In the genomic region with DNA sequence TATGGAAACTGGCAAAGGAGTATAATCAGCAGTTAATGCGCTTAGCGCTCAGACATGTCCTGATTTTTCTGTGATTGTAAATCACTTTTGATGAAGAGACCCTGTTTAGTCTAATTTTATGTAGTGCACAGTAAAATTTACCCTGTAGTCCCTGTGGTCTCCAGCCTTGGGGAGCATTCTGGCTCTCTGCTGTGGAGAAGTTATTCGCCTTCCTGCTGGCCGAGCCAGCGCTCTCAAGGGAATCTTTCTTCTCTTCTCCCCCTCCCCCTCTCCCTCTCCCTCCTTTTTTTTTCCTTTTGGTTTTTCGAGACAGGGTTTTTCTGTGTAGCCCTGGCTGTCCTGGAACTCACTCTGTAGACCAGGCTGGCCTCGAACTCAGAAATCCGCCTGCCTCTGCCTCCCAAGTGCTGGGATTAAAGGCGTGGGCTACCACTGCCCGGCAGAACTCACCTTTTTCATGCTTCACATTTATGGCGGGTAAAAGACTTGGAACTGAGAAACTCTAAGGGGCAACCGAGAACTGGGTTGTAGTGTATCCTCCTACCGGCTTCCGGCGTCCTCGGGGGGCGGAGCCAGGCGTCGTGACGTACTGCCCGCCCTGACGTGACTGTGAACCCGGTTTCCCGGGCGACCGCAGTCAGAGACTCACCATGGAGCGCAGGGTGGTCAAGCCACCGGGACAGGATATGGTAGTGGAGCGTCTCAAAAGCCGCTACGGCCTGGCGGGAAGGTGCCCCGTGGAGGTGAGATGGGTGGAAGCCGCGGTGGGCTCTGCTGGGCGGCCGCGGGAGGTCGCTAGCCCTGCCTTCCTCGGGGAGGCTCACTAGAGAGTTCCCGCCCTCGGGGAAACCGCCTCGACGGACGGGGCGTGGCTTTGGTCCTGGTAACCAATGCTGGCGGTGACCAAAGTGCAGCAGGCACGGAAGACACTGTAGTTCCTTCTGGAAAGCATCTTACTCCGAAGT, we compare ENCODE assay signal across 8 mouse cellular contexts. TPM values are rescaled to one million over a fixed set of nuclear protein-coding genes. Genes with fewer than 3 reads are reported as not detected.
DNase-seq lines count a peak whose midpoint lies in the region; ATAC-seq and TF ChIP-seq lines count a peak whose summit lies in the region.

A gene (plus strand): TSS at position 629 of the 965 bp plus-strand sequence.

- TF ChIP-seq CTCF in CH12.LX (conservative IDR thresholded peaks at IDR 0.05 in 1 of 2, IDR thresholded peaks at IDR 0.05 in 1 of 2; ENCODE audit: low read depth in 2 of 2, low read length in 2 of 2): peak in 1 of 2 experiments; percentile 31; a peak in 2 of 4 replicates
- TF ChIP-seq CTCF in heart, postnatal 0 days (IDR thresholded peaks at IDR 0.05; ENCODE audit: low read depth): peak; percentile 27; the same call in 1 of the 2 replicates
- TF ChIP-seq CTCF in testis, adult 2 months (IDR thresholded peaks at IDR 0.05; ENCODE audit: control insufficient read depth, insufficient read depth, insufficient replicate concordance, low read depth, low read length): no peak

- in situ Hi-C loops in CH12.LX (cut with MboI; ENCODE audit: low pct_ligation_motif_present, low pct_unique_long_range_greater_than_20kb, low sequenced_read_pairs): no loop called here

- peak within 1 kb of the TSS; percentile 75 for H3K9ac ChIP-seq in CH12.LX (ENCODE audit: insufficient read depth, low read depth)
- H3K9ac ChIP-seq in forebrain, embryonic 12.5 days: peak within 1 kb of the TSS; percentile 60
- peak within 1 kb of the TSS; percentile 54 for H3K9ac ChIP-seq in heart, postnatal 0 days (replicated peaks; ENCODE audit: low read depth, low read length)
- H3K9ac ChIP-seq in liver, embryonic 16.5 days (ENCODE audit: low read depth, low read length): peak within 1 kb of the TSS; percentile 78
- peak within 1 kb of the TSS; percentile 73 for H3K9ac ChIP-seq in neural tube, embryonic 13.5 days

- peaks cover 0 to 7% of the 10 kb centered on the region in 2 experiments; a peak in 3 of 4 replicates for H3K4me1 ChIP-seq in CH12.LX (ENCODE audit: control insufficient read depth in 1 of 2, insufficient read depth in 2 of 2)
- peaks cover 15% of the 10 kb centered on the region for H3K4me1 ChIP-seq in forebrain, embryonic 12.5 days
- H3K4me1 ChIP-seq in heart, postnatal 0 days (ENCODE audit: control insufficient read depth, insufficient read depth): no peaks in the 10 kb centered on the region; the same call in 1 of the 2 replicates
- H3K4me1 ChIP-seq in liver, embryonic 16.5 days (ENCODE audit: control insufficient read depth, low read depth, low read length): peaks cover 13% of the 10 kb centered on the region
- H3K4me1 ChIP-seq in neural tube, embryonic 13.5 days (replicated peaks): peaks cover 15% of the 10 kb centered on the region
- no peaks in the 10 kb centered on the region for H3K4me1 ChIP-seq in testis, adult 2 months (ENCODE audit: control insufficient read depth, insufficient read depth, low read length)

- DNase-seq in CH12.LX (ENCODE audit: extremely low read depth): peak; percentile 90
- peak; percentile 85 for DNase-seq in c-Kit-positive CD71-positive TER-119-negative erythroid progenitor cells, embryonic 14.5 days (ENCODE audit: low read depth)
- peak; percentile 87 for DNase-seq in heart, postnatal 0 days (ENCODE audit: low spot score)
- DNase-seq in kidney, postnatal 4 days: peak; percentile 96 to 97

- peak within 1 kb of the TSS; percentile 88 for H3K4me2 ChIP-seq in CH12.LX (ENCODE audit: insufficient read depth, low read depth, poor library complexity, severe bottlenecking)
- peak within 1 kb of the TSS; percentile 61 for H3K4me2 ChIP-seq in forebrain, embryonic 12.5 days
- H3K4me2 ChIP-seq in heart, postnatal 0 days (ENCODE audit: low read depth, low read length): peak within 1 kb of the TSS; percentile 69
- peak within 1 kb of the TSS; percentile 87 for H3K4me2 ChIP-seq in liver, embryonic 16.5 days (ENCODE audit: low read depth, low read length)
- H3K4me2 ChIP-seq in neural tube, embryonic 13.5 days: peak within 1 kb of the TSS; percentile 66

- 1% methylated on average over 50 of the region's 50 CpGs for WGBS in forebrain, embryonic 12.5 days
- 1% methylated on average over 50 of the region's 50 CpGs for WGBS in heart, postnatal 0 days
- WGBS in liver, embryonic 16.5 days (ENCODE audit: insufficient replicate concordance): under 1% methylated on average over 50 of the region's 50 CpGs
- 2% methylated on average over 49 of the region's 50 CpGs for WGBS in neural tube, embryonic 13.5 days

- no peaks in the 10 kb centered on the region for H3K79me2 ChIP-seq in CH12.LX (replicated peaks; ENCODE audit: control insufficient read depth, extremely low read depth, insufficient read depth, poor library complexity, severe bottlenecking)

- dilution Hi-C loops in CH12.LX (cut with MboI; ENCODE audit: extremely low pct_ligation_motif_present, extremely low pct_unique_long_range_greater_than_20kb, low sequenced_read_pairs): no loop called here

- TF ChIP-seq RAD21 in CH12.LX (IDR thresholded peaks at IDR 0.05; ENCODE audit: low read depth, low read length): no peak

- peak within 1 kb of the TSS; percentile 65 to 81 (median 72) for H3K4me3 ChIP-seq in CH12.LX (replicated peaks in 1 of 3; ENCODE audit: low read depth in 2 of 3, low read length in 2 of 3, poor library complexity in 1 of 3)
- peak within 1 kb of the TSS; percentile 66 for H3K4me3 ChIP-seq in forebrain, embryonic 12.5 days (replicated peaks)
- peak within 1 kb of the TSS; percentile 70 for H3K4me3 ChIP-seq in heart, postnatal 0 days (ENCODE audit: low read depth, low read length)
- H3K4me3 ChIP-seq in liver, embryonic 16.5 days (ENCODE audit: low read depth, low read length): peak within 1 kb of the TSS; percentile 96
- peak within 1 kb of the TSS; percentile 71 for H3K4me3 ChIP-seq in neural tube, embryonic 13.5 days
- H3K4me3 ChIP-seq in testis, adult 2 months (ENCODE audit: control insufficient read depth, low read depth, low read length): peak within 1 kb of the TSS; percentile 95

- no peak for TF ChIP-seq EP300 in CH12.LX (IDR thresholded peaks at IDR 0.05; ENCODE audit: low read length)
- TF ChIP-seq EP300 in heart, postnatal 0 days (IDR thresholded peaks at IDR 0.05; ENCODE audit: low read depth): no peak

- ATAC-seq in forebrain, embryonic 12.5 days (ENCODE audit: low FRiP score): peak; percentile 99
- peak; percentile 99 for ATAC-seq in heart, postnatal 0 days (ENCODE audit: insufficient read depth, low read depth)
- peak; percentile 99 for ATAC-seq in liver, embryonic 16.5 days (ENCODE audit: low read depth)
- ATAC-seq in neural tube, embryonic 13.5 days (ENCODE audit: low read depth): peak; percentile 100

- peak; percentile 45; the same call in 1 of the 2 replicates for TF ChIP-seq POLR2A in CH12.LX (IDR thresholded peaks at IDR 0.05; ENCODE audit: low read depth, low read length)
- peak; percentile 57 for TF ChIP-seq POLR2A in testis, adult 2 months (IDR thresholded peaks at IDR 0.05; ENCODE audit: control insufficient read depth, low read depth, low read length)

- peaks cover 11 to 27% of the 10 kb centered on the region in 2 experiments for H3K36me3 ChIP-seq in CH12.LX (replicated peaks in 1 of 2; ENCODE audit: control insufficient read depth in 1 of 2, insufficient read depth in 1 of 2, low read length in 1 of 2)
- H3K36me3 ChIP-seq in forebrain, embryonic 12.5 days (replicated peaks): peaks cover 25% of the 10 kb centered on the region
- peaks cover 16% of the 10 kb centered on the region for H3K36me3 ChIP-seq in heart, postnatal 0 days (replicated peaks; ENCODE audit: control insufficient read depth, insufficient read depth, low read length)
- H3K36me3 ChIP-seq in liver, embryonic 16.5 days (ENCODE audit: control insufficient read depth, insufficient read depth): peaks cover 21% of the 10 kb centered on the region
- peaks cover 21% of the 10 kb centered on the region for H3K36me3 ChIP-seq in neural tube, embryonic 13.5 days
- H3K36me3 ChIP-seq in testis, adult 2 months (ENCODE audit: control insufficient read depth, insufficient read depth, low read length): no peaks in the 10 kb centered on the region

- H3K27me3 ChIP-seq in CH12.LX (replicated peaks): no peaks in the 10 kb centered on the region
- no peaks in the 10 kb centered on the region for H3K27me3 ChIP-seq in forebrain, embryonic 12.5 days
- no peaks in the 10 kb centered on the region for H3K27me3 ChIP-seq in heart, postnatal 0 days (ENCODE audit: control insufficient read depth, insufficient read depth, low read length)
- no peaks in the 10 kb centered on the region for H3K27me3 ChIP-seq in liver, embryonic 16.5 days (ENCODE audit: control insufficient read depth, insufficient read depth, low read depth, low read length)
- no peaks in the 10 kb centered on the region for H3K27me3 ChIP-seq in neural tube, embryonic 13.5 days
- H3K27me3 ChIP-seq in testis, adult 2 months (ENCODE audit: control insufficient read depth, insufficient read depth, low read length): no peaks in the 10 kb centered on the region

- no peaks in the 10 kb centered on the region for H3K9me3 ChIP-seq in CH12.LX (replicated peaks; ENCODE audit: low read length)
- no peaks in the 10 kb centered on the region for H3K9me3 ChIP-seq in forebrain, embryonic 12.5 days
- no peaks in the 10 kb centered on the region for H3K9me3 ChIP-seq in heart, postnatal 0 days (replicated peaks; ENCODE audit: control insufficient read depth, low read length)
- no peaks in the 10 kb centered on the region for H3K9me3 ChIP-seq in liver, embryonic 16.5 days (replicated peaks; ENCODE audit: control insufficient read depth, low read length)
- H3K9me3 ChIP-seq in neural tube, embryonic 13.5 days: no peaks in the 10 kb centered on the region

- peak within 1 kb of the TSS; percentile 76 for H3K27ac ChIP-seq in CH12.LX (ENCODE audit: insufficient read depth, low read depth)
- H3K27ac ChIP-seq in forebrain, embryonic 12.5 days: peak within 1 kb of the TSS; percentile 85
- H3K27ac ChIP-seq in heart, postnatal 0 days (ENCODE audit: low read depth): peak within 1 kb of the TSS; percentile 70
- H3K27ac ChIP-seq in liver, embryonic 16.5 days (ENCODE audit: low read length): peak within 1 kb of the TSS; percentile 90
- peak within 1 kb of the TSS; percentile 82 for H3K27ac ChIP-seq in neural tube, embryonic 13.5 days (replicated peaks)
- H3K27ac ChIP-seq in testis, adult 2 months (ENCODE audit: control insufficient read depth, insufficient read depth, low read depth, low read length): peak within 1 kb of the TSS; percentile 97

TF ChIP-seq in CH12.LX, 34 proteins besides CTCF, POLR2A, EP300 and RAD21 (continues in another document):
- peak; percentile 18; the same call in 1 of the 2 replicates for TF ChIP-seq SIN3A (IDR thresholded peaks at IDR 0.05; ENCODE audit: low read length)

RNA-seq across cellular contexts. Expression of the gene that starts here (rescaled TPM):
- 1.7 TPM in 2 replicates for total RNA-seq in CH12.LX (2012; rRNA removed)
- total RNA-seq in CH12.LX (2014; rRNA removed): 3.1 and 3.3 TPM in 2 replicates
- polyA plus RNA-seq in CH12.LX (2012; ENCODE audit: insufficient read length, low read depth): 2.2 and 2.4 TPM in 2 replicates
- polyA plus RNA-seq in forebrain, embryonic 12.5 days (2016; fragmentation: Nextera tagmentation; extraction: Ambion mirVana): 16.1 and 17.0 TPM in 2 replicates
- total RNA-seq in heart, postnatal 0 days (2014; rRNA removed; ENCODE audit: low replicate concordance): 1.8 and 1.9 TPM in 2 replicates
- polyA plus RNA-seq in heart, postnatal 0 days (2015; fragmentation: Nextera tagmentation; extraction: Ambion mirVana): 2.8 TPM in 2 replicates
- polyA plus RNA-seq in liver, embryonic 16.5 days (2015; fragmentation: Nextera tagmentation; extraction: Ambion mirVana): 2.5 and 2.7 TPM in 2 replicates
- 7.5 and 7.7 TPM in 2 replicates for polyA plus RNA-seq in neural tube, embryonic 13.5 days (2015; fragmentation: Nextera tagmentation; extraction: Ambion mirVana)
- 6.7 and 7.6 TPM in 2 replicates for polyA plus RNA-seq in testis, adult 2 months (2012; rRNA removed)

Comparison
In these comparisons a context has a peak if more than half of its experiments do, and no peak if none do; other contexts are left out.
1. Peak in every context shown above with its lines: DNase-seq, ATAC-seq, H3K4me3 ChIP-seq and H3K27ac ChIP-seq.